10 mouse cellular contexts compared by ENCODE assay signal in genomic region chr14:46970673-46971072, GRCm38 (mm10).
DNase-seq lines count a peak whose midpoint lies in the region; ATAC-seq lines count a peak whose summit lies in the region.
"Had no signal": no experiment of that assay in that cellular context is flagged by ENCODE, and none has a peak within 500 bp of the region (broad histone marks: within the 10 kb centered on the region; RNA-seq: fewer than 3 reads in every experiment).

No protein-coding gene starts in this region.

- H3K36me3 ChIP-seq in liver, embryonic 11.5 days (ENCODE audit: control insufficient read depth, insufficient read depth, low read length), result no peaks in the 10 kb centered on the region

- H3K27ac ChIP-seq in liver, embryonic 11.5 days (ENCODE audit: low read depth, low read length), result no peak overlapping the region
- H3K27ac ChIP-seq: kidney, postnatal 0 days; macrophage had no signal

- no peaks in the 10 kb centered on the region; the same call in 1 of the 2 replicates for H3K4me1 ChIP-seq in liver, embryonic 11.5 days (replicated peaks; ENCODE audit: control insufficient read depth, insufficient read depth, low read length)

- H3K4me3 ChIP-seq in liver, embryonic 11.5 days (ENCODE audit: low read depth, low read length), result no peak overlapping the region

- H3K9ac ChIP-seq in liver, embryonic 11.5 days (ENCODE audit: low read depth, low read length), result no peak overlapping the region

- ATAC-seq in liver, embryonic 11.5 days (replicated peaks; ENCODE audit: low FRiP score), result no peak
- ATAC-seq in inflammation-experienced regulatory T-cells, adult 6 months, result no peak

- intact Hi-C loops in heart, postnatal 25 days (cut with DNase I), result no loop called here

- WGBS in liver, embryonic 11.5 days, result 74% methylated on average over 3 of the region's 3 CpGs

- no peak overlapping the region for H3K4me2 ChIP-seq in liver, embryonic 11.5 days

- DNase-seq in heart, adult 8-10 months (ENCODE audit: low spot score), result peak; percentile 22
- no peak for DNase-seq in heart, postnatal 25 days (ENCODE audit: low spot score)
- peak; percentile 66 for DNase-seq in right cerebral cortex, adult 18-20 months
- no peak for DNase-seq in right cerebral cortex, postnatal 25 days
- DNase-seq in frontal cortex, postnatal 36 days (ENCODE audit: low spot score in 2 of 2), result peak; percentile 55
- peak; percentile 60 for DNase-seq in right cerebral cortex, postnatal 4 days
- no peak for DNase-seq in liver, embryonic 11.5 days (ENCODE audit: low spot score)

- H3K9me3 ChIP-seq in liver, embryonic 11.5 days (ENCODE audit: control insufficient read depth, low read length), result no peaks in the 10 kb centered on the region

- 0 out of 2 replicates have a peak, but pooled peaks cover 2% of the 10 kb centered on the region for H3K27me3 ChIP-seq in liver, embryonic 11.5 days (replicated peaks; ENCODE audit: control insufficient read depth, insufficient read depth, low read length)

Comparison
In these comparisons a context has a peak if more than half of its experiments do, and no peak if none do; other contexts are left out.
1. DNase-seq: peak in heart, adult 8-10 months (single experiment), right cerebral cortex, adult 18-20 months (single experiment), frontal cortex, postnatal 36 days (2 of 2) and right cerebral cortex, postnatal 4 days (single experiment); none in heart, postnatal 25 days (single experiment), right cerebral cortex, postnatal 25 days (single experiment) and liver, embryonic 11.5 days (single experiment).